Mouse (Mus musculus) forebrain, embryonic 16.5 days (tissue): Measurements from ENCODE around the gene Parp8. TPM values are rescaled to one million over a fixed set of nuclear protein-coding genes. Genes with fewer than 3 reads are reported as not detected.
A peak's percentile ranks its signal among the peaks of the same experiment; 100 is the strongest.

Source experiments
- ATAC-seq: fragments of 200-750 bp; cut with Nextera tagmentation; 2 replicates; pipeline ENCODE4 v1.8.0; 2017; ENCODE audit warnings: mild to moderate bottlenecking, moderate library complexity
- H3K27ac ChIP-seq: fragments of 300-500 bp; sonication (generic); 2 replicates; pipeline ENCODE4 v1.5.1; 2014; ENCODE audit warnings: low read length, control low read depth
- H3K27me3 ChIP-seq: fragments of 300-500 bp; sonication (generic); replicated peaks from 2 replicates; pipeline ENCODE4 v1.6.1; 2014; ENCODE audit warnings: low read length; ENCODE audit not compliant: control insufficient read depth, insufficient read depth
- H3K36me3 ChIP-seq: fragments of 300-500 bp; sonication (generic); 2 replicates; pipeline ENCODE4 v1.6.1; 2014; ENCODE audit not compliant: control insufficient read depth, insufficient read depth
- H3K4me1 ChIP-seq: fragments of 300-500 bp; sonication (generic); replicated peaks from 2 replicates; pipeline ENCODE4 v1.6.1; 2014; ENCODE audit warnings: low read length; ENCODE audit not compliant: control insufficient read depth, insufficient read depth
- H3K4me2 ChIP-seq: fragments of 300-500 bp; sonication (generic); 2 replicates; pipeline ENCODE4 v1.6.1; 2014; ENCODE audit warnings: mild to moderate bottlenecking, low read length, control low read depth
- H3K4me3 ChIP-seq: fragments of 300-500 bp; sonication (generic); replicated peaks from 2 replicates; pipeline ENCODE4 v1.5.1; 2014; ENCODE audit warnings: mild to moderate bottlenecking, low read length, control low read depth
- H3K9ac ChIP-seq: fragments of 300-500 bp; sonication (generic); replicated peaks from 2 replicates; pipeline ENCODE4 v1.6.1; 2014; ENCODE audit warnings: low read depth, low read length, control low read depth
- H3K9me3 ChIP-seq: fragments of 300-500 bp; sonication (generic); 2 replicates; pipeline ENCODE4 v1.6.1; 2016; ENCODE audit warnings: low read length; ENCODE audit not compliant: control insufficient read depth
- WGBS: fragments of 180-500 bp; shearing (Covaris S2); extraction: QIAGEN DNeasy Blood & Tissue Kit; methylation state at CpG from one replicate; pipeline ENCODE4 v1.1.7; 2014; 5-methylcytosine and 5-hydroxymethylcytosine counted together
- polyA plus RNA-seq: library from polyadenylated mRNA; unstranded; fragments of >200 nt; fragmentation: Nextera tagmentation; extraction: Ambion mirVana; gene quantifications from 2 replicates; pipeline ENCODE4 v1.2.1, GENCODE M21; 2015

Gene Parp8
- polyA plus RNA-seq, 1 experiment from 2014 or later = 24.1 TPM

DNA sequence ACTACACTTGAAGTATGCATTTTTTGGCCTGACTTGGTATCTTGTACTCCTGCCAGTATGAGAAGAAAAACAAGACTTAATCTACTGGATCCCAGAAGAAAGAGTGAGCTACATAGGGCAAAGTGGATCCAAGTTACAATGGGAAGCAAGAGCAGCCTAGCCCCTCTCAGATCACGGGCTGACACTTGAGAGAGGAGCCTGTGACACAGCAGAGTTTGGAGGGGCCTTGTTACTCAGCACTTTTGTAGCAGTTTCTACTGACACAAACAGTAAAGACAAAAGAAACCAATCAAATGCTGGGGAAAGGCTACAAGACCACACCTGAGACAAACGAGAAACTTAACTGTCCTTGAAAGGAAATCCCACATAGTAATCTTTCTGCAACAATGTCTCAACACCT, 9.8 kb upstream of the Parp8 start:
- Histone ChIP-seq H3K9ac (no peak overlapping the region), H3K36me3 (no peaks in the 10 kb centered on the region), H3K27ac (no peak overlapping the region), H3K27me3 (no peaks in the 10 kb centered on the region), H3K4me3 (no peak overlapping the region), H3K4me1 (no peaks in the 10 kb centered on the region), H3K4me2 (no peak overlapping the region), H3K9me3 (no peaks in the 10 kb centered on the region)
- no peak for ATAC-seq
- WGBS = 40% methylated on average over 2 of the region's 2 CpGs

- no peak for ATAC-seq
- H3K9me3 ChIP-seq = no peaks in the 10 kb centered on the region
- no peak overlapping the region for H3K27ac ChIP-seq
- H3K4me3 ChIP-seq = no peak overlapping the region
- no peaks in the 10 kb centered on the region for H3K4me1 ChIP-seq
- no peak overlapping the region for H3K4me2 ChIP-seq
- H3K36me3 ChIP-seq = no peaks in the 10 kb centered on the region
- WGBS = 82% methylated on average over 1 of the region's 1 CpGs
- no peaks in the 10 kb centered on the region for H3K27me3 ChIP-seq
- H3K9ac ChIP-seq = no peak overlapping the region
Measured at GRCm38 (mm10) chr13:117034676-117035075, 9.3 kb upstream of the Parp8 start.

DNA sequence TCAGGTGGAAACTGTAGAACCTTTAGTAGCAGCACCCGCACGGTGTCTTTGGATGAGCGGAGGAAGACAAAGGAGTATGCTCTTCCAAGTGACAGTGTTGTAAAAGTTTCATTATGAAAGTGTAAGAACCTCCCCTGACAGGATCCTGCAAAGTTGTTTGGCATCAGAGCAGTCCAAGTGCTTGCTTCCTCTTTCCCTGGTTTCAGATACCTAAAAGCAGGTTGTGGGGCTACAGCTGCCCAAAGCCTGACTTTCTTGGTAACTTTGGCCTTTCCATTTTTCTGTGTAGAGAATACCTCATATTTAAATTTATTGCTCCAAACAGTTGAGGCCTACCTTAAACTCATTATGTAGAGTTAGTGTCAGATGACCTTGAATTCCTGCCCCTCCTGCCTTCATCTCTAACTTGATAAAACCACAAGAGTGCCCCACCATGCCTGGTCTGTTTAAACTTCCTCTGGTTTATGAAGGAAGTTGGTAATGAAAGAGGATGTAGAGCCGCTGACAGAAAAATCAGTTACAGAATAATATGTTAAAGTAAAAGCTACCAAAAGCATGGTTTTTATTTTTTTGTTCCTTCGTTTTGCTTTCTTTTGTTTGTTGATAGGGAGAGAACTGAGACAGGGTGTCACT, 8.5 kb upstream of the Parp8 start:
- Histone ChIP-seq H3K4me1 (no peaks in the 10 kb centered on the region), H3K27me3 (no peaks in the 10 kb centered on the region), H3K4me2 (no peak overlapping the region), H3K9ac (no peak overlapping the region), H3K27ac (no peak overlapping the region), H3K9me3 (no peaks in the 10 kb centered on the region), H3K4me3 (no peak overlapping the region), H3K36me3 (no peaks in the 10 kb centered on the region)
- 88% methylated on average over 5 of the region's 5 CpGs for WGBS
- no peak for ATAC-seq

DNA sequence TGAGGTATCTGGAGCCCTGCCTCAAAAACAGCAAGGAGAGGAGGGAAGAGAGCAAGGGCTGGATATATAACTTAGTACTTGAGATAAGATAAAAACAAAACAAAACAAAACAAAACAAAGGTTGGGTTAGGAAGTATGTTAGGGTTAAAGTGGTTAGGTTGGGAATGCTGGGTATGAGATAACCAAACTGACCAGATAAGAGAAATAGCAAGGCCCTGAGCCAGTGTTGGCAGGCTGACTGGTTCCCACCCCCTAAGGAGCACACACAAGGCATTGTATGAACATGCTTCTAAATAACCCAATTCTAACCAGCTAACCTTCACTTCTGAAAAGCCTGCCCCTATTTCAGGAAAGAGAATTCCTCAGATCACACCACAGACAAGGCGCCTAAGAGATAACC, 7.1 kb upstream of the Parp8 start:
- 97% methylated on average over 1 of the region's 1 CpGs for WGBS
- H3K4me2 ChIP-seq = no peak overlapping the region
- no peaks in the 10 kb centered on the region for H3K9me3 ChIP-seq
- no peaks in the 10 kb centered on the region for H3K27me3 ChIP-seq
- H3K27ac ChIP-seq = no peak overlapping the region
- no peak overlapping the region for H3K4me3 ChIP-seq
- no peaks in the 10 kb centered on the region for H3K36me3 ChIP-seq
- no peak overlapping the region for H3K9ac ChIP-seq
- no peak for ATAC-seq
- H3K4me1 ChIP-seq = no peaks in the 10 kb centered on the region

GRCm38 (mm10) chr13:117031546-117031945, 6.2 kb upstream of the Parp8 start:
- H3K4me2 ChIP-seq = no peak overlapping the region
- no peak overlapping the region for H3K9ac ChIP-seq
- H3K27me3 ChIP-seq = no peaks in the 10 kb centered on the region
- H3K4me1 ChIP-seq = no peaks in the 10 kb centered on the region
- 79% methylated on average over 6 of the region's 6 CpGs for WGBS
- H3K9me3 ChIP-seq = no peaks in the 10 kb centered on the region
- H3K36me3 ChIP-seq = no peaks in the 10 kb centered on the region
- no peak overlapping the region for H3K4me3 ChIP-seq
- no peak overlapping the region for H3K27ac ChIP-seq
- ATAC-seq = no peak

DNA sequence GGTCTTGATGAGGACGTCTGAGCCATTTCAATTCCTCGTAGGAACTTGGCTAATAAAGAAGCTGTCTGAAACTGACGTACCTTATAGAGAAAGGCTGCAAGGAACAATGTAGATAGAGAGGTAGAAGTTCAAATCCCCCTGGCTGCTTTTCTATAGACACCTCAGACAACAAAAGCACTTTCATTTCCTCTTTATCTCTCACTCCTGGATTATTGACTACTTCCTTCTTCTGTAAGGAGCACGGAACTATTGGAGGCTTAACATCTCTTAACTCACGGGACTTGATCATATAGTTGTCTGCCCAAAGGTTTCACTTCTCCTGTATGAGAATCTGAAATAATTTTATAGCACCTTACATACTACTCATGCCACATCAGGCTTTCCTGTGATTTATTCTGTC, 2.9 kb upstream of the Parp8 start:
- H3K4me2 ChIP-seq = no peak overlapping the region
- no peak overlapping the region for H3K27ac ChIP-seq
- peaks cover 9% of the 10 kb centered on the region; the same call in 1 of the 2 replicates for H3K4me1 ChIP-seq
- no peak overlapping the region for H3K9ac ChIP-seq
- no peaks in the 10 kb centered on the region for H3K9me3 ChIP-seq
- ATAC-seq = no peak
- no peaks in the 10 kb centered on the region for H3K36me3 ChIP-seq
- H3K4me3 ChIP-seq = no peak overlapping the region
- H3K27me3 ChIP-seq = no peaks in the 10 kb centered on the region
- 70% methylated on average over 5 of the region's 5 CpGs for WGBS

DNA sequence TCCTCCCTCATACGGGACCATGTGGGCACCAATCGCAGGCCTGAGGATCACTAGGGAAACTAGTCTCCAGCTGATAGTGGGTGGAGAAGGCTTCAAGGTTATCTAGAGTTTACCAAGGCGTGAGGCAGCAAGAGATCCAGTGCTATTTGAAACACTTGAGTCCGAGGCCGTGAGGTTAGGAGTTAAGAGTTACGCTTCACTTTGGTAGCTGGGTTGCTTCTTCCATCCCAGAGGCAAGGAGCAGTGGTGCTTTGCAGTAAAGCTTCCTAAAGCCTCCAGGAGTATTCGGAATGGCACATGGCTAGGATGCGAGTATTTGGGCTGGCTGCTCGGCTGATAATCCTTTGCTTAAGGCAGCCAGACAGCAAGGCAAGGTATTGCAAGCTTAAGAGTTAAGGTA, 2.0 kb upstream of the Parp8 start:
- Histone ChIP-seq H3K4me2 (no peak overlapping the region), H3K9ac (no peak overlapping the region), H3K4me1 (peaks cover 11% of the 10 kb centered on the region; the same call in 1 of the 2 replicates), H3K27ac (no peak overlapping the region), H3K4me3 (no peak overlapping the region), H3K9me3 (no peaks in the 10 kb centered on the region), H3K36me3 (no peaks in the 10 kb centered on the region), H3K27me3 (no peaks in the 10 kb centered on the region)
- no peak for ATAC-seq
- 79% methylated on average over 9 of the region's 9 CpGs for WGBS

DNA sequence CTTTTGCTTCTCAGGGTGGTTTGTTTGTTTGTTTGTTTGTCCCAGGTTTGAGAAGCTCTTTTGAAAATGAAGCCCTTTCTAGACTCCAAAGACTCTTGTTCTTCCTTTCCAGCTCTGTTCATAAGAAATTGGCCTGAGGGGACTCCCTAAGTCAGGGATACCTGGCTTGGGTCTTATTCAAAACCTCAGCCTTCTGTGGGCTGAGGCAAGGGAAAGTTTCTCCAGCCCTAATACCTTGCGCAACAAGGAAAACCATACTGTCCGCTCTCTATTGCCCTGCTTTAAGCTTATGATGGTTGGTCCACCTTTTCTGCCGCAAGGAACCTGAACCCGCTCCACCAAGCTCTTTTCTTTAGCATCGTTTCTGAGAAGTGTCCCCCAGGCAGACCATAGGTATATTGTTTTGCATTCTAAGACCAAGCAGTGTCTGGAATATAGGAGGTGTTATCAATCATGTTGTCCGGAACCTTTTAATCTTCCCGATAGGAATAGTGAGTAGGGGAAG, 991 bp upstream of the Parp8 start:
- Histone ChIP-seq H3K4me1 (peaks cover 11% of the 10 kb centered on the region; the same call in 1 of the 2 replicates), H3K9me3 (no peaks in the 10 kb centered on the region), H3K36me3 (no peaks in the 10 kb centered on the region), H3K4me2 (peak overlapping the region; percentile 92), H3K27me3 (no peaks in the 10 kb centered on the region), H3K4me3 (peak overlapping the region; percentile 93), H3K9ac (no peak overlapping the region), H3K27ac (no peak overlapping the region)
- 77% methylated on average over 7 of the region's 7 CpGs for WGBS
- ATAC-seq = no peak

DNA sequence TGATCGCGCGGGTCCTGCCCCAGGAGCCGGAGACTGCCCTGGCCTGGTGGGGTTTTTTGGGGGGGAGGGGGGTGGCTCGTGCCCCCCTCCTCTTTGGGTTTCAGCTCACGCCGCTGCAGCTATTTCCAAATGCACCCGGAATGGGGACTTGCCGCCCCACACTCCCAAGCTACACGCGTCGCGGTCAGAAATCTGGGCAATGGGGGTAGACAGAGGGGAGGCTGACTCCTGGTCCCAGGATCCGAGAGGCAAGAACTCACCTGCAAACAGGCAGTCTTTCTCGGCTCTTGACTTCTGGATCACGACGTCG, 466 bp downstream of the Parp8 start:
- no peaks in the 10 kb centered on the region for H3K27me3 ChIP-seq
- peak; percentile 55 for ATAC-seq
- H3K9ac ChIP-seq = peak overlapping the region; percentile 97
- H3K4me3 ChIP-seq = peak overlapping the region; percentile 93
- no peaks in the 10 kb centered on the region for H3K9me3 ChIP-seq
- H3K4me1 ChIP-seq = peaks cover 11% of the 10 kb centered on the region; the same call in 1 of the 2 replicates
- H3K27ac ChIP-seq = peak overlapping the region; percentile 90
- no peaks in the 10 kb centered on the region for H3K36me3 ChIP-seq
- H3K4me2 ChIP-seq = peak overlapping the region; percentile 92
- WGBS = under 1% methylated on average over 18 of the region's 18 CpGs
